Mouse (Mus musculus) G1E (cell line): ENCODE data around the gene Dnajc11.

Experiments used
- CTCF ChIP-seq: IDR thresholded peaks from 2 replicates; pipeline ENCODE4 v1.5.1; 2012; ENCODE audit warnings: low read depth, low read length, inconsistent platforms, mixed read lengths
- GATA1 ChIP-seq: IDR thresholded peaks from 2 replicates; pipeline ENCODE4 v1.6.1; 2012; ENCODE audit warnings: borderline replicate concordance, low read length, inconsistent platforms, mixed read lengths
- POLR2AphosphoS5 ChIP-seq: IDR thresholded peaks from 2 replicates; pipeline ENCODE4 v1.6.1; 2012; ENCODE audit warnings: low read depth, low read length, inconsistent platforms; ENCODE audit not compliant: insufficient replicate concordance
- TAL1 ChIP-seq: conservative IDR thresholded peaks from 2 replicates; pipeline ENCODE4 v1.6.1; 2012; ENCODE audit warnings: low read depth, low read length, inconsistent platforms, mixed read lengths

DNA sequence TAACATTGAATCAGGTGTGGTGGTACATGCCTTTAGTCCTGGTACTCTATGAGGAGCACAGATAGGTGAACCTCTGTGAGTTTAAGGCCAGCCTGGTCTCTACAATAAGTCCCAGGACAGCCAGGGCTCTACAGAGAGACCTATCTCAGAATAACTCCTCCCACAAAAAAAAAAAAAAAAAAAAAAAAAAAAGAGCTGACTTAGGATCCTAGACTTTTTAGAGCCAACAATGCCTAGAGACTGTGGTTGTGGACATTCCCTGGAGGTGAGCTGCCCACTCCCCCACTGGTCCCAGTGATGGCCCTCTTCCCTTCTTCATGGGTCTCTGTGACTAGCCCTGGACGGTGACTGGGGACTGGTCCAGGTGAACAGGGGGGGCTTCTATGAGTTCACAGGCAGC, 22.3 kb downstream of the Dnajc11 start:
- no peak for TF ChIP-seq CTCF
- TF ChIP-seq POLR2AphosphoS5 = no peak
- no peak for TF ChIP-seq GATA1
- no peak for TF ChIP-seq TAL1
